Mouse (Mus musculus) lung, adult 2 months (tissue): ENCODE results near the gene Gpc1. TPM values are rescaled to one million over a fixed set of nuclear protein-coding genes. Genes with fewer than 3 reads are reported as not detected.

Source experiments
- DNase-seq: peaks from one replicate; pipeline ENCODE4 v3.0.0; 2022
- H3K4me1 ChIP-seq: fragments of 200-500 bp; 2 replicates; pipeline ENCODE4 v1.6.1; 2011; ENCODE audit warnings: low read length; ENCODE audit not compliant: control insufficient read depth, insufficient read depth
- H3K4me3 ChIP-seq: fragments of 200-500 bp; replicated peaks from 2 replicates; pipeline ENCODE3; 2011; ENCODE audit warnings: low read depth, mild to moderate bottlenecking, control low read depth, low read length; ENCODE audit errors: extremely low read depth
- CTCF ChIP-seq: fragments of 200-500 bp; IDR thresholded peaks from 2 replicates; pipeline ENCODE4 v1.5.1; 2011; ENCODE audit warnings: mild to moderate bottlenecking, low read length, control low read depth; ENCODE audit not compliant: insufficient read depth
- POLR2A ChIP-seq: fragments of 200-500 bp; IDR thresholded peaks from 2 replicates; pipeline ENCODE4 v1.6.1; 2011; ENCODE audit warnings: low read depth, mild to moderate bottlenecking, control low read depth, low read length, borderline replicate concordance; ENCODE audit errors: extremely low read depth
- WGBS: fragments of 180-500 bp; shearing (Covaris S2); methylation state at CpG from one replicate; pipeline ENCODE4 v1.1.7; 2018; 5-methylcytosine and 5-hydroxymethylcytosine counted together
- polyA plus RNA-seq: library from polyadenylated mRNA; depleted of rRNA; stranded (reverse); fragments of >200 nt; gene quantifications from 2 replicates; pipeline ENCODE4 v1.2.3, GENCODE M21; 2012

Gene Gpc1
- polyA plus RNA-seq, 1 experiment = 23.6 TPM

- 74% methylated on average over 8 of the region's 8 CpGs for WGBS
- TF ChIP-seq CTCF (no peak), POLR2A (no peak)
- DNase-seq = no peak
- Histone ChIP-seq H3K4me3 (no peak overlapping the region), H3K4me1 (no peaks in the 10 kb centered on the region)
Measured at GRCm38 (mm10) chr1:92875360-92876111, 44.1 kb downstream of the Gpc1 start.

DNA sequence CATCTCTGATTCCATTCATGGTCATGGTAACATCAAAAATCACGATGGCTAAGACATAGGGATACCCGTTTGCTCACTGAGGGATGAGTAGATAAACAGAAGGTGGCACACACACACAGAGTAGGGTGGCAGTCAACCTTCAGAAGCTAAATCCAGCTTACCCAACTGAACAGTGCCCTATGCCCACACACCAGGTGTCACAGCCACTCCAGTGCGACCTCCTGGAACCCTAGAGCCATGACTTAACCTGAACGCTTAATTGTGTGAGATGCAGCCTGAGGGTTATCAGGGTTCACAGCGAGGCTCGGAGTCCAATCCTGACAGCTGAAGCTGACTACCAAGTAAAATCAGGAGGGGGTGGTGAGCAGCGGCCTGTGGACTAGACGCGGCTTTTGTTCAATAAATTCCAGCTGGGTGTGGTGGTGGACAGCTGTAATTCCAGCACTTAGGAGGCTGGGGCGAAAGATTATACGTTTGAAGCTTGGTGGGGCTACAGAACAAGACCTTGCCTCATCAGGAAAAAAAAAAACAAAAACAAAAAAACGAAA is 46.1 kb downstream of the Gpc1 start:
- Histone ChIP-seq H3K4me1 (no peaks in the 10 kb centered on the region), H3K4me3 (no peak overlapping the region)
- TF ChIP-seq POLR2A (no peak), CTCF (no peak)
- DNase-seq = no peak
- WGBS = 59% methylated on average over 12 of the region's 12 CpGs

DNA sequence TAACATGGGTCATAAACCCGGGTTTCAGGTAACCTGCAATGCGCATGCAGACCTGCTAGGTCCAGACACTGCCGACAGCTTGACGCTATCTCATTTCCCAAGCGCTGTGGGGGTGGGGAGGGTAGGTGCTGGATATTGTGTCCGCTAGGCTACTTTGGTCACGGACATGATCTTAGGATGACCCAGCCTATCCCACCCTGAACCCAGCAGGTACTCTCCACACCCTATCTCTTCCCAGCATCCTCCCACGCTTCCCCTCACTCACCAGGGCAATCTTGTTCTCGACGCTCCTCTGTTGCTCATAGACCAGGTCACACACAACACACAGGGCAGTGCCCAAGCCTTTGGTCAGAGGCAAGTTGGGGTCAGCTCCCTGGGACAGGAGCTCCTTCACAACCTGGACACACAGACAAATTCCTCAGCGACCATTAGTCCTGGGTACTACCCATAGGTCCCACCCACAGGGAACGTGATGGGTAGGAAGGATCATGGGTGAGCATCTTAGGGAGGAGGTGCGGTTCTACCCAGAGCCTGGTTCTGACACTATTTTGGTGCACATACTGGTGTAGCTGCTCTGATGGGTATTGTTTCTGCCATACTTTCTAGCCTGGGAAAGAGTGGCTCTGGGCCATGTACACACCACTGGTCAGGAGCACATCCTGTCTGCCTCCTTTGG is 46.8 kb downstream of the Gpc1 start:
- H3K4me1 ChIP-seq = no peaks in the 10 kb centered on the region
- TF ChIP-seq POLR2A (no peak), CTCF (no peak)
- no peak overlapping the region for H3K4me3 ChIP-seq
- WGBS = 81% methylated on average over 13 of the region's 13 CpGs
- DNase-seq = no peak

DNA sequence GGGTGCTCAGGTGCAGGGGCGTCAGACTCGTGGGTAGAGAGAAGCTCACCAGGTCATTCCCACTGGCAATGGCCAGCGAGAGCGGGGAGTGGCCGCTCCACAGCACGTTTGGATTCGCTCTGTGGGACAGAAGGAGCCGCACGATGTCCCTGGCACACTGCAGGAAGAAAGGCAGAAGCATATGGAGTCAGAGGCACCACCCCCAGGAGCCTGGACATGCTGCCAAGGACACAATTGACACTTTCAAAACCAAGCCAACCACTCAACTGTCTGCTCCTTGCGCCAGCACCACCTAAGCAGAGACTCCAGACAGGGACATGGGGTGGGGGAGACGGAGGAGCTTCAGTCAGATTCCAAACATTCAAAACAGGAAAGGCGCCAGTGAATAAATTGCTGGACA is 47.8 kb downstream of the Gpc1 start:
- WGBS = 80% methylated on average over 12 of the region's 12 CpGs
- Histone ChIP-seq H3K4me1 (no peaks in the 10 kb centered on the region), H3K4me3 (no peak overlapping the region)
- DNase-seq = no peak
- no peak for TF ChIP-seq POLR2A

DNA sequence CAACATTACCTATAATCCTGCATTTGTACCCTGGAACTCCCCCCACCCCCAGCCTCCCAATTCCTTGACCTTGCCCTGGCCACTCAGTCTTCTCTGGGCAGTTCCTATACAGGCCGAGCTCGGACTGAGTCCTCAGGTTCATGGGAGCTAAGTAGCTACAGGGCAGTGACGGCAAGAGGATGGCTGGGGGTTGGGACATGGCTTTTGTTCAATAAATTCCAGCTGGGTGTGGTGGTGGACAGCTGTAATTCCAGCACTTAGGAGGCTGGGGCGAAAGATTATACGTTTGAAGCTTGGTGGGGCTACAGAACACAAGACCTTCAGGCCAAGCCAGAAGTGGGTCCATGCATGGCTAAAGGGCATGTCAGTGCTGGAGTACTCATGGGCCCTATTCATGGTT is 48.7 kb downstream of the Gpc1 start:
- DNase-seq = no peak
- Histone ChIP-seq H3K4me3 (no peak overlapping the region), H3K4me1 (no peaks in the 10 kb centered on the region)
- WGBS = 80% methylated on average over 5 of the region's 5 CpGs
- no peak for TF ChIP-seq POLR2A
- TF ChIP-seq CTCF = no peak

DNA sequence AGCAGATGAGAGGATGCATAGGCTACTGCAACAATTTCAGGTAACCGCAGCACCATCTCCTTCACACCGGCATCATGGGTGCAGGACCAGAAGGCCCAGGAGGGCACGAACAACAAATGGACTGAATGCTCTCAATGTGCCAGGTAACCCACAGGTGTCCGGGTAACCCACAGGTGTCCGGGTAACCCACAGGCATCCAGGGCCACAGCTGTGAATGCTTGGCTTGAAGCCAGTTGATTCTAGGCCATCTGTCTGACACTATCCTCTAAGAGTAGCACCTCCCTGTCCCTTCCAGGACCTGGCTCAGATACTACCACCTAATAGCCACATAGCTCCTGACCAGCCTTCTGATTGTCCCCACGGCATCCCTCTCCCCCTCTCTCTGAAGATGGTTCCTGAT is 50.5 kb downstream of the Gpc1 start:
- Histone ChIP-seq H3K4me3 (no peak overlapping the region), H3K4me1 (no peaks in the 10 kb centered on the region)
- TF ChIP-seq POLR2A (no peak), CTCF (no peak)
- 74% methylated on average over 6 of the region's 6 CpGs for WGBS
- DNase-seq = no peak

GRCm38 (mm10) chr1:92888901-92889655 is 57.6 kb downstream of the Gpc1 start:
- H3K4me3 ChIP-seq = no peak overlapping the region
- 66% methylated on average over 7 of the region's 7 CpGs for WGBS
- TF ChIP-seq CTCF = no peak
- no peak for TF ChIP-seq POLR2A
- no peak for DNase-seq
- no peaks in the 10 kb centered on the region for H3K4me1 ChIP-seq

DNA sequence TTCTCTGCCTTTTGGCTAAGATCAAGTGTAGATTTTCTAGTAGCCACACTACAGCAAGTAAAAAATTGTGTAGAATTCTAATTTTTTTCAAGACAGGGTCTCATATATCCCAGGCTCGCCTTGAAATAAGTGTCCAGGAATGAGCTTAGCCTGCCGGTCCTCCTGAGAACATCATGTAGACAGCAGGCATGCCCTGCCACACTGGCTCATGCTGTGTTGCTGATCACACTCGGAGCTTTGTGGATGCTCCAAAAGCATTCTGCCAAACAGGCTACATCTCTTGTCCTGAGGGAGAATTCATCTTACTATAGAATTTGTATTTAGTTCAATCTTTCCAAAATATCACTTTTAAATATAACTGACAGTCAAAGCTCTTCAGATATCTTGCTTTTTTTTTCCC is 61.3 kb downstream of the Gpc1 start:
- 60% methylated on average over 3 of the region's 3 CpGs for WGBS

GRCm38 (mm10) chr1:92893896-92894295 is 62.5 kb downstream of the Gpc1 start:
- Histone ChIP-seq H3K4me1 (no peaks in the 10 kb centered on the region), H3K4me3 (no peak overlapping the region)
- DNase-seq = no peak
- no peak for TF ChIP-seq POLR2A
- TF ChIP-seq CTCF = no peak
- 59% methylated on average over 3 of the region's 3 CpGs for WGBS

More for the DNA sequence above, 61.3 kb downstream of the Gpc1 start:
- Histone ChIP-seq H3K4me3 (no peak overlapping the region), H3K4me1 (no peaks in the 10 kb centered on the region)
- no peak for TF ChIP-seq POLR2A
- TF ChIP-seq CTCF = no peak
- DNase-seq = no peak
